Mouse (Mus musculus) left cerebral cortex, adult 2 months (tissue): ENCODE measurements around the gene Klra2. TPM values are rescaled to one million over a fixed set of nuclear protein-coding genes. Genes with fewer than 3 reads are reported as not detected.

Experiments
- DNase-seq, 2 experiments: peaks; one replicate each; pipeline ENCODE4 v3.0.0; 2021 to 2022; ENCODE audit warnings: low spot score in 2 of 2, mixed read lengths in 1 of 2; ENCODE audit errors: extremely low spot score in 1 of 2
- H3K27ac ChIP-seq: fragments of 200-600 bp; 2 replicates; pipeline ENCODE4 v1.8.1; 2022
- H3K4me3 ChIP-seq: fragments of 200-600 bp; 2 replicates; pipeline ENCODE4 v1.8.1; 2022
- CTCF ChIP-seq: fragments of 200-600 bp; IDR thresholded peaks from 2 replicates; pipeline ENCODE4 v1.8.1; 2022; ENCODE audit warnings: antibody characterized with exemption, mild to moderate bottlenecking, moderate library complexity
- intact Hi-C: fragments of 180-260 bp; cut with DNase I; formaldehyde crosslinking; loops from one replicate; pipeline ENCODE4 v1.15.1; 2025
- total RNA-seq, 2 experiments: library from RNA; stranded (reverse); gene quantifications; 2 replicates each; pipeline ENCODE4 v1.2.3; 2021

Gene Klra2
- total RNA-seq, 2 experiments from 2014 or later, result 0.26 to 0.52 TPM

DNA sequence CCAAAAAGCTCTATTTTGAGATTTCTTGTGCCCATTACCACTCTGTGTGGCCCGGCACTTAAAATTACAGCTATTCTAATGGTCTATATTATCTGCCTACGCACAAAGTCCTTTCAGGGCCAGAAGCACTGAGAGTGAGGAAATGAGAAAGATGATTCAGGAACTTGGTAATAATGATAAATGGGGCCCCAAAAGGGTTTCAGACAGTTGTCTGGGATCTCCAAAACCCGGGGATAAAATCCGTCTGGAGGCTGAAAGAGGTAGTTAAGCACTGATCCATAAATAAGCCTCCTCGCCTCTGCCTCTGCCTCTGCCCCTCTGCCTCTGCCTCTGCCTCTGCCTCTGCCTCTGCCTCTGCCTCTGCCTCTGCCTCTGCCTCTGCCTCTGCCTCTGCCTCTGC lies 17.0 kb upstream of the Klra2 start:
- Histone ChIP-seq H3K27ac (no peak overlapping the region), H3K4me3 (no peak overlapping the region)
- intact Hi-C loops, result no loop called here
- no peak for TF ChIP-seq CTCF
- no peak for DNase-seq

DNA sequence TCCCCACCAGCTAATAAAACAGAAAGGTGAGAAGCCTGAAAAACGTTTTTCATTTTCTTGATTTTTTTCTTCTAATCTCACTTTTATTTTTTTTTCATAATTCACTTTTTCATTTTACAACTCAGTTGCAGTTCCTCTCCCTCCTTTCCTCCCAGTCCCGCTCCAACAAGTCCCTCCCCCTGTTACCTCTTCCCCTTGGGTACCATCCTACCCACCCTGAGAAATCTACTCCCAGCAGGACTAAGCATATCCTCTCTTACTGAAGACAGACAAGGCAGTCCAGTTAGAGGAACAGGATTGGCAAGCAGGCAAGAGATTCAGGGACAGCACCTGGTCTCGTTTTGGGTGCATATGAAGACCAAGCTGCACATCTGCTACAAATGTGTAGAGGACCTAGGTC lies 15.6 kb upstream of the Klra2 start:
- intact Hi-C loops, result no loop called here
- no peak for TF ChIP-seq CTCF

DNA sequence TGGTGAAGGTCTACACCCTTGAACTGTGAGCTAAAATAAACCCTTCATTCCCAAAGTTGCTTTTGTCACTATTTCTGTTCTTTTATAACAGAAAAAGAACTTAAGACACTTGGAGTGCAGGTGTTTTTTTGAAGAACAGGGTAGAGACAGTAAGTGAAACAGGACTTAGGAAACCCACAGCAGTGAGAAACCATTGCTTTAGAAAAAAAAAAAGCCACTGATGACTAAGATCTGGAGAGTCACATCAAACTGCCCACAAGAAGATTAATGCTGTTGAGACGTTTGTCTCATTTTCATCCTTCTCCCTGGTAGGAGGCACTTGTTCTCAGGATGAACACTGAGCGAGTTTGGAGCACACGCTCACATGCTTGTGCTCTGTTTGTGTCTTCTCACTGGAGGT lies 14.8 kb upstream of the Klra2 start:
- no peak for TF ChIP-seq CTCF
- intact Hi-C loops, result no loop called here
- H3K4me3 ChIP-seq, result no peak overlapping the region
- H3K27ac ChIP-seq, result no peak overlapping the region
- DNase-seq, result no peak

More for the DNA sequence above, 15.6 kb upstream of the Klra2 start:
- H3K27ac ChIP-seq, result no peak overlapping the region
- no peak for DNase-seq
- H3K4me3 ChIP-seq, result no peak overlapping the region

DNA sequence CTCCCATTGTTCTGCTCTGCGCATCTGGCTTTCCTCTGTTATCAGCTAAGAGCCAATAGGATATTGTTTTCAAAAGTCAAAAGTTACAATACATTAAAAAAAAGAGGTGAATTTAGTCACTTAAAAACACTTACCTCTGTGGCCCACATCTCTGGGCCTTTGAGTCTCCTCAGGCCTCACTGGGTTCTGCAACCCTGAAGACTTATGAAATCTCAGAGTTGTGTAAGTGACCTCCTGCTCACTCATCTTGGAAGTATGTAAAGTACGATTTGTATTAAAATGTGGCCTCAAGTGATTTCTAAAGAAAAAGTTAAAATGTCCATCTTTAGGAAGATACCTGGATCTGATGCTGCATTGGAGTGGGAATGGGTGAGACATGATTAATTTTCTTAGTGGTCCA lies 2.1 kb downstream of the Klra2 start:
- Histone ChIP-seq H3K4me3 (no peak overlapping the region), H3K27ac (no peak overlapping the region)
- intact Hi-C loops, result no loop called here
- no peak for TF ChIP-seq CTCF
- DNase-seq, result no peak

Other genes with a start within 250 kb of the Klra2 start
- gene Magohb, start 45.9 kb upstream of the Klra2 start, total RNA-seq, result 10 to 100 TPM in 1 of 2 experiments, 1 to 10 TPM in 1; 6.8 to 10.5 TPM
- under 1 TPM; 0.65 to 0.81 TPM for gene Styk1, start 106.2 kb upstream of the Klra2 start, total RNA-seq
- gene Ybx3, start 141.1 kb upstream of the Klra2 start, total RNA-seq, result 10 to 100 TPM; 43.5 to 47.6 TPM
- gene 5430401F13Rik, start 239.0 kb upstream of the Klra2 start, total RNA-seq, result not detected
- not detected for gene Gm6619, start 239.0 kb upstream of the Klra2 start, total RNA-seq